Mouse (Mus musculus): Measurements from ENCODE around the gene Prrt3.

Gene Prrt3

GRCm38 (mm10) chr6:113501388-113502084 is at the start of gene Prrt3:
TSS of gene Prrt3 (minus strand) at chr6:113501931.
- peak; percentile 90 for DNase-seq

GRCm38 (mm10) chr6:113543906-113544481 is 42.3 kb upstream of the Prrt3 start:
- DNase-seq: no peak

- no peak for DNase-seq
Measured at GRCm38 (mm10) chr6:113541610-113542009, 39.9 kb upstream of the Prrt3 start.

- no peak for DNase-seq
Measured at GRCm38 (mm10) chr6:113534886-113535285, 33.2 kb upstream of the Prrt3 start.

GRCm38 (mm10) chr6:113531840-113532404 is 30.2 kb upstream of the Prrt3 start:
- DNase-seq: no peak

GRCm38 (mm10) chr6:113530932-113531839 is 29.5 kb upstream of the Prrt3 start, which contains the start of the genes Emc3 and Fancd2:
TSS of gene Emc3 (minus strand) at chr6:113531652.
TSS of gene Fancd2 (plus strand) at chr6:113531682.
- peak; percentile 97 for DNase-seq

- no peak for DNase-seq
Measured at GRCm38 (mm10) chr6:113523420-113523819, 21.7 kb upstream of the Prrt3 start.

GRCm38 (mm10) chr6:113522310-113522709 is 20.6 kb upstream of the Prrt3 start:
- no peak for DNase-seq

GRCm38 (mm10) chr6:113517434-113518080 is 15.8 kb upstream of the Prrt3 start:
- DNase-seq: no peak

GRCm38 (mm10) chr6:113514600-113514999 is 12.9 kb upstream of the Prrt3 start:
- DNase-seq: no peak

- DNase-seq: no peak
Measured at GRCm38 (mm10) chr6:113513944-113514343, 12.2 kb upstream of the Prrt3 start.

GRCm38 (mm10) chr6:113508947-113509280 is 7.2 kb upstream of the Prrt3 start:
- peak; percentile 75 to 84 for DNase-seq

GRCm38 (mm10) chr6:113508272-113508946 is 6.7 kb upstream of the Prrt3 start:
- peak in 1 of 2 experiments; percentile 35 for DNase-seq

GRCm38 (mm10) chr6:113507130-113507529 is 5.4 kb upstream of the Prrt3 start:
- no peak for DNase-seq

GRCm38 (mm10) chr6:113505689-113506088 is 4.0 kb upstream of the Prrt3 start:
- no peak for DNase-seq

- DNase-seq: no peak
Measured at GRCm38 (mm10) chr6:113502801-113503200, 1.1 kb upstream of the Prrt3 start.

- no peak for DNase-seq
Measured at GRCm38 (mm10) chr6:113499346-113499745, 2.4 kb downstream of the Prrt3 start.

GRCm38 (mm10) chr6:113495071-113495675 is 6.6 kb downstream of the Prrt3 start:
- DNase-seq: peak in 1 of 2 experiments; percentile 44

- peak; percentile 74 to 82 for DNase-seq
Measured at GRCm38 (mm10) chr6:113494258-113494788, 7.4 kb downstream of the Prrt3 start.

- DNase-seq: peak in 1 of 2 experiments; percentile 21
Measured at GRCm38 (mm10) chr6:113492101-113492864, 9.4 kb downstream of the Prrt3 start.
